Comparison of ENCODE assay signal across 17 mouse cellular contexts in genomic region chr1:23335726-23336363, GRCm38 (mm10).
DNase-seq lines count a peak whose midpoint lies in the region; ATAC-seq lines count a peak whose summit lies in the region.
"Had no signal": no experiment of that assay in that cellular context is flagged by ENCODE, and none has a peak within 500 bp of the region (broad histone marks: within the 10 kb centered on the region; RNA-seq: fewer than 3 reads in every experiment).

No protein-coding gene starts in this region.

- H3K4me2 ChIP-seq in forebrain, embryonic 16.5 days (ENCODE audit: low read length) = no peak overlapping the region
- peak overlapping the region; percentile 62 for H3K4me2 ChIP-seq in liver, embryonic 16.5 days (ENCODE audit: low read depth, low read length)
- H3K4me2 ChIP-seq: embryonic facial prominence, embryonic 15.5 days had no signal

- H3K27me3 ChIP-seq in forebrain, embryonic 10.5 days (ENCODE audit: poor library complexity, severe bottlenecking) = no peaks in the 10 kb centered on the region
- no peaks in the 10 kb centered on the region for H3K27me3 ChIP-seq in forebrain, embryonic 16.5 days (replicated peaks; ENCODE audit: control insufficient read depth, insufficient read depth, low read length)
- no peaks in the 10 kb centered on the region for H3K27me3 ChIP-seq in liver, embryonic 16.5 days (ENCODE audit: control insufficient read depth, insufficient read depth, low read depth, low read length)
- H3K27me3 ChIP-seq: embryonic facial prominence, embryonic 15.5 days had no signal

- H3K4me1 ChIP-seq in forebrain, embryonic 10.5 days = no peaks in the 10 kb centered on the region
- no peaks in the 10 kb centered on the region for H3K4me1 ChIP-seq in forebrain, embryonic 16.5 days (replicated peaks; ENCODE audit: control insufficient read depth, insufficient read depth, low read length)
- peaks cover 21% of the 10 kb centered on the region for H3K4me1 ChIP-seq in liver, embryonic 16.5 days (ENCODE audit: control insufficient read depth, low read depth, low read length)
- H3K4me1 ChIP-seq: embryonic facial prominence, embryonic 15.5 days; hindbrain, embryonic 10.5 days; limb, embryonic 10.5 days had no signal

- WGBS in forebrain, embryonic 10.5 days = 92% methylated on average over 13 of the region's 13 CpGs
- WGBS in forebrain, embryonic 16.5 days = 86% methylated on average over 13 of the region's 13 CpGs
- WGBS in liver, embryonic 16.5 days (ENCODE audit: insufficient replicate concordance) = 62% methylated on average over 13 of the region's 13 CpGs

- H3K4me3 ChIP-seq in forebrain, embryonic 10.5 days = no peak overlapping the region
- no peak overlapping the region for H3K4me3 ChIP-seq in forebrain, embryonic 16.5 days (replicated peaks; ENCODE audit: low read length)
- 0 out of 2 replicates have a peak overlapping the region, but pooled peaks have one; percentile 17 for H3K4me3 ChIP-seq in liver, embryonic 16.5 days (ENCODE audit: low read depth, low read length)
- H3K4me3 ChIP-seq: embryonic facial prominence, embryonic 15.5 days; heart, adult 2 months; hindbrain, embryonic 10.5 days; limb, embryonic 10.5 days; midbrain, embryonic 10.5 days had no signal

- peak overlapping the region; percentile 60; the same call in 1 of the 2 replicates for H3K27ac ChIP-seq in forebrain, embryonic 10.5 days
- H3K27ac ChIP-seq in forebrain, embryonic 16.5 days (ENCODE audit: low read length) = no peak overlapping the region
- H3K27ac ChIP-seq in liver, embryonic 16.5 days (ENCODE audit: low read length) = peak overlapping the region; percentile 93
- H3K27ac ChIP-seq: embryonic facial prominence, embryonic 15.5 days; heart, adult 2 months; hindbrain, embryonic 10.5 days; limb, embryonic 10.5 days; midbrain, embryonic 10.5 days had no signal

- H3K9me3 ChIP-seq in forebrain, embryonic 10.5 days = no peaks in the 10 kb centered on the region
- H3K9me3 ChIP-seq in forebrain, embryonic 16.5 days (ENCODE audit: control insufficient read depth, low read length) = no peaks in the 10 kb centered on the region
- H3K9me3 ChIP-seq in liver, embryonic 16.5 days (replicated peaks; ENCODE audit: control insufficient read depth, low read length) = no peaks in the 10 kb centered on the region
- H3K9me3 ChIP-seq: embryonic facial prominence, embryonic 15.5 days; hindbrain, embryonic 10.5 days; limb, embryonic 10.5 days; midbrain, embryonic 10.5 days had no signal

- no peak for ATAC-seq in forebrain, embryonic 16.5 days
- ATAC-seq in erythroblast, adult 5-6 weeks (replicated peaks; ENCODE audit: low FRiP score, poor library complexity, severe bottlenecking) = peak; percentile 93
- peak; percentile 96 for ATAC-seq in liver, embryonic 16.5 days (ENCODE audit: low read depth)

- H3K9ac ChIP-seq in forebrain, embryonic 16.5 days (replicated peaks; ENCODE audit: low read depth, low read length) = no peak overlapping the region
- peak overlapping the region; percentile 52 for H3K9ac ChIP-seq in liver, embryonic 16.5 days (ENCODE audit: low read depth, low read length)
- H3K9ac ChIP-seq: embryonic facial prominence, embryonic 15.5 days had no signal

- DNase-seq in forebrain, embryonic 10.5 days (ENCODE audit: extremely low spot score, low spot score) = no peak
- peak; percentile 4 for DNase-seq in 416B (ENCODE audit: low read depth)
- no peak for DNase-seq in B cell, adult 2 months
- DNase-seq in urinary bladder, postnatal 25 days (ENCODE audit: low spot score) = no peak
- DNase-seq in kidney, adult 9 months = no peak
- DNase-seq: adrenal gland, postnatal 14 days; cerebellum, adult 11-12 months; heart, adult 2 months; kidney, postnatal 14 days; thymus, postnatal 25 days had no signal

- no peaks in the 10 kb centered on the region for H3K36me3 ChIP-seq in forebrain, embryonic 10.5 days (replicated peaks)
- H3K36me3 ChIP-seq in forebrain, embryonic 16.5 days (ENCODE audit: control insufficient read depth, insufficient read depth) = no peaks in the 10 kb centered on the region
- H3K36me3 ChIP-seq in liver, embryonic 16.5 days (ENCODE audit: control insufficient read depth, insufficient read depth) = no peaks in the 10 kb centered on the region
- H3K36me3 ChIP-seq: embryonic facial prominence, embryonic 15.5 days; hindbrain, embryonic 10.5 days; limb, embryonic 10.5 days; midbrain, embryonic 10.5 days had no signal
